In genomic region chr13:22043503-22044431, GRCm38 (mm10) we compare ENCODE assay signal across 8 mouse cellular contexts. TPM values are rescaled to one million over a fixed set of nuclear protein-coding genes. Genes with fewer than 3 reads are reported as not detected.
DNase-seq lines count a peak whose midpoint lies in the region; ATAC-seq and TF ChIP-seq lines count a peak whose summit lies in the region.

No protein-coding gene starts in this region.

- no peak for DNase-seq in left cerebral cortex, adult 2 months (ENCODE audit: extremely low spot score in 1 of 2, low spot score in 2 of 2)
- DNase-seq in left cerebral cortex, adult 18-20 months (ENCODE audit: low spot score in 2 of 2), result no peak
- DNase-seq in adipocyte (ENCODE audit: low spot score), result peak; percentile 78
- DNase-seq in forebrain, embryonic 14.5 days (ENCODE audit: low spot score), result peak; percentile 93
- peak; percentile 55 for DNase-seq in liver
- DNase-seq in gastrocnemius, postnatal 36 days, result no peak
- DNase-seq in spleen, adult 18-20 months, result no peak

- H3K27me3 ChIP-seq in forebrain, embryonic 14.5 days (replicated peaks; ENCODE audit: control insufficient read depth, insufficient read depth, low read length), result no peaks in the 10 kb centered on the region
- H3K27me3 ChIP-seq in neural tube, embryonic 12.5 days (replicated peaks), result no peaks in the 10 kb centered on the region

- no peaks in the 10 kb centered on the region for H3K36me3 ChIP-seq in forebrain, embryonic 14.5 days (ENCODE audit: control insufficient read depth, insufficient read depth, low read length)
- no peaks in the 10 kb centered on the region for H3K36me3 ChIP-seq in neural tube, embryonic 12.5 days

- WGBS in forebrain, embryonic 14.5 days, result under 1% methylated on average over 10 of the region's 14 CpGs
- under 1% methylated on average over 14 of the region's 14 CpGs for WGBS in neural tube, embryonic 12.5 days

- H3K4me3 ChIP-seq in left cerebral cortex, adult 2 months, result peak overlapping the region; percentile 51
- peak overlapping the region; percentile 30 for H3K4me3 ChIP-seq in forebrain, embryonic 14.5 days (ENCODE audit: low read depth, low read length)
- H3K4me3 ChIP-seq in neural tube, embryonic 12.5 days, result peak overlapping the region; percentile 36

- ATAC-seq in forebrain, embryonic 14.5 days, result peak; percentile 16
- peak; percentile 34 for ATAC-seq in neural tube, embryonic 12.5 days (ENCODE audit: low FRiP score, low read depth)

- peak overlapping the region; percentile 58 for H3K9ac ChIP-seq in forebrain, embryonic 14.5 days (ENCODE audit: low read length)
- H3K9ac ChIP-seq in neural tube, embryonic 12.5 days, result peak overlapping the region; percentile 48; the same call in 1 of the 2 replicates

- H3K27ac ChIP-seq in left cerebral cortex, adult 2 months, result peak overlapping the region; percentile 65; the same call in 1 of the 2 replicates
- peak overlapping the region; percentile 66 for H3K27ac ChIP-seq in forebrain, embryonic 14.5 days (ENCODE audit: low read depth, low read length)
- H3K27ac ChIP-seq in neural tube, embryonic 12.5 days, result peak overlapping the region; percentile 53; the same call in 1 of the 2 replicates

- peak; percentile 77 for TF ChIP-seq CTCF in left cerebral cortex, adult 2 months (IDR thresholded peaks at IDR 0.05)

- peaks cover 21% of the 10 kb centered on the region; the same call in 1 of the 2 replicates for H3K4me1 ChIP-seq in forebrain, embryonic 14.5 days (ENCODE audit: control insufficient read depth, insufficient read depth, low read length)
- peaks cover 18% of the 10 kb centered on the region for H3K4me1 ChIP-seq in neural tube, embryonic 12.5 days

- intact Hi-C loops in left cerebral cortex, adult 2 months (cut with DNase I), result loop anchor here (5.0 to 10.0 kb wide), 5 partner anchors 289 to 1719 kb away; partner anchors contain the start of genes Hist1h1a, Hist1h1c, Hist1h1t and Hist1h2af
- intact Hi-C loops in gastrocnemius, postnatal 36 days (cut with DNase I), result loop anchor here (10.0 kb wide), 1 partner anchor 1711 kb away; the partner anchor contains the start of genes Hist1h2ab, Hist1h3b and Hist1h4b

- peak overlapping the region; percentile 72 for H3K4me2 ChIP-seq in forebrain, embryonic 14.5 days (ENCODE audit: low read length)
- peak overlapping the region; percentile 72 for H3K4me2 ChIP-seq in neural tube, embryonic 12.5 days (replicated peaks)

- no peaks in the 10 kb centered on the region for H3K9me3 ChIP-seq in forebrain, embryonic 14.5 days (replicated peaks; ENCODE audit: control insufficient read depth, low read length)
- no peaks in the 10 kb centered on the region for H3K9me3 ChIP-seq in neural tube, embryonic 12.5 days

RNA-seq across cellular contexts. Expression of gene Hist1h2bj, which starts 0.8 kb away (rescaled TPM):
- 10 to 100 TPM in 1 of 2 experiments, 1 to 10 TPM in 1; 9.4 to 12.9 TPM for total RNA-seq in left cerebral cortex, adult 2 months (2021)
- total RNA-seq in left cerebral cortex, adult 18-20 months (2021), result 10 to 100 TPM in 1 of 2 experiments, 1 to 10 TPM in 1; 9.3 to 11.7 TPM
- 3.0 and 7.0 TPM in 2 replicates for polyA plus RNA-seq in forebrain, embryonic 14.5 days (2014; fragmentation: Nextera tagmentation; extraction: Ambion mirVana)
- 10.5 and 12.6 TPM in 2 replicates for polyA plus RNA-seq in neural tube, embryonic 12.5 days (2016; fragmentation: Nextera tagmentation; extraction: Ambion mirVana)
- 1 to 10 TPM; 7.6 to 8.9 TPM for total RNA-seq in gastrocnemius, postnatal 36 days (2021)

RNA-seq across cellular contexts. Expression of gene Hist1h2ag, which starts 1.0 kb away (rescaled TPM):
- total RNA-seq in left cerebral cortex, adult 2 months (2021), result 1 to 10 TPM; 8.1 to 9.2 TPM
- 10 to 100 TPM in 1 of 2 experiments, 1 to 10 TPM in 1; 7.5 to 13.7 TPM for total RNA-seq in left cerebral cortex, adult 18-20 months (2021)
- polyA plus RNA-seq in forebrain, embryonic 14.5 days (2014; fragmentation: Nextera tagmentation; extraction: Ambion mirVana), result 20.4 and 37.4 TPM in 2 replicates
- polyA plus RNA-seq in neural tube, embryonic 12.5 days (2016; fragmentation: Nextera tagmentation; extraction: Ambion mirVana), result 43.6 and 46.1 TPM in 2 replicates
- total RNA-seq in gastrocnemius, postnatal 36 days (2021), result 10 to 100 TPM in 1 of 2 experiments, 1 to 10 TPM in 1; 8.7 to 11.6 TPM

RNA-seq across cellular contexts. Expression of gene Hist1h4i, which starts 2.6 kb away (rescaled TPM):
- total RNA-seq in left cerebral cortex, adult 2 months (2021), result 10 to 100 TPM; 58.2 to 75.2 TPM
- total RNA-seq in left cerebral cortex, adult 18-20 months (2021), result 10 to 100 TPM; 71.8 to 81.6 TPM
- 14.0 and 18.0 TPM in 2 replicates for polyA plus RNA-seq in forebrain, embryonic 14.5 days (2014; fragmentation: Nextera tagmentation; extraction: Ambion mirVana)
- polyA plus RNA-seq in neural tube, embryonic 12.5 days (2016; fragmentation: Nextera tagmentation; extraction: Ambion mirVana), result 20.1 and 23.9 TPM in 2 replicates
- total RNA-seq in gastrocnemius, postnatal 36 days (2021), result 10 to 100 TPM; 28.7 to 30.9 TPM

RNA-seq across cellular contexts. Expression of gene Hist1h2bk, which starts 8.1 kb away (rescaled TPM):
- 10 to 100 TPM; 12.2 to 13.5 TPM for total RNA-seq in left cerebral cortex, adult 2 months (2021)
- total RNA-seq in left cerebral cortex, adult 18-20 months (2021), result 10 to 100 TPM; 14.5 to 16.1 TPM
- polyA plus RNA-seq in forebrain, embryonic 14.5 days (2014; fragmentation: Nextera tagmentation; extraction: Ambion mirVana), result 2.5 and 3.5 TPM in 2 replicates
- polyA plus RNA-seq in neural tube, embryonic 12.5 days (2016; fragmentation: Nextera tagmentation; extraction: Ambion mirVana), result 5.2 and 9.5 TPM in 2 replicates
- total RNA-seq in gastrocnemius, postnatal 36 days (2021), result 10 to 100 TPM; 10.8 to 26.5 TPM

RNA-seq across cellular contexts. Expression of gene Hist1h2ah, which starts 8.4 kb away (rescaled TPM):
- 10 to 100 TPM; 18.8 to 25.6 TPM for total RNA-seq in left cerebral cortex, adult 2 months (2021)
- total RNA-seq in left cerebral cortex, adult 18-20 months (2021), result 10 to 100 TPM; 24.4 to 38.7 TPM
- 4.8 and 8.3 TPM in 2 replicates for polyA plus RNA-seq in forebrain, embryonic 14.5 days (2014; fragmentation: Nextera tagmentation; extraction: Ambion mirVana)
- 3.3 and 13.9 TPM in 2 replicates for polyA plus RNA-seq in neural tube, embryonic 12.5 days (2016; fragmentation: Nextera tagmentation; extraction: Ambion mirVana)
- 10 to 100 TPM; 12.2 to 13.3 TPM for total RNA-seq in gastrocnemius, postnatal 36 days (2021)

Comparison
In these comparisons a context has a peak if more than half of its experiments do, and no peak if none do; other contexts are left out.
1. DNase-seq: peak in adipocyte (single experiment), forebrain, embryonic 14.5 days (single experiment) and liver (single experiment); none in left cerebral cortex, adult 2 months (0 of 2), left cerebral cortex, adult 18-20 months (0 of 2), gastrocnemius, postnatal 36 days (0 of 2) and spleen, adult 18-20 months (0 of 2).
2. Peak in every context shown above with its lines, with median percentiles within 50 percentile points of each other: H3K27ac ChIP-seq and H3K4me3 ChIP-seq.